Mouse (Mus musculus): ENCODE results near the gene Rasl11b. TPM values are rescaled to one million over a fixed set of nuclear protein-coding genes. Genes with fewer than 3 reads are reported as not detected.

Rasl11b gene
- total and polyA plus RNA-seq, 2 experiments from 2014 or later = 7.2 to 17.1 TPM

GRCm38 (mm10) chr5:74168085-74168484 is 27.0 kb upstream of the Rasl11b start:
- WGBS = 88% methylated on average over 3 of the region's 3 CpGs
- Histone ChIP-seq H3K27me3 (ENCODE audit: insufficient read depth, low read length) (no peaks in the 10 kb centered on the region), H3K36me3 (ENCODE audit: insufficient read depth, low read length) (no peaks in the 10 kb centered on the region), H3K4me2 (ENCODE audit: low read depth, low read length) (no peak overlapping the region), H3K27ac (no peak overlapping the region), H3K4me1 (ENCODE audit: insufficient read depth, low read length) (no peaks in the 10 kb centered on the region), H3K9ac (replicated peaks; ENCODE audit: low read length) (no peak overlapping the region), H3K9me3 (ENCODE audit: low read length) (no peaks in the 10 kb centered on the region), H3K4me3 (ENCODE audit: low read length) (no peak overlapping the region)
- no peak for TF ChIP-seq CTCF (IDR thresholded peaks at IDR 0.05; ENCODE audit: low read depth)
- ATAC-seq (no peak), DNase-seq (ENCODE audit: low spot score) (no peak)

GRCm38 (mm10) chr5:74171768-74172167 is 23.3 kb upstream of the Rasl11b start:
- Histone ChIP-seq H3K4me3 (ENCODE audit: low read length) (no peak overlapping the region), H3K4me1 (ENCODE audit: insufficient read depth, low read length) (peaks cover 10% of the 10 kb centered on the region; the same call in 1 of the 2 replicates), H3K9ac (replicated peaks; ENCODE audit: low read length) (no peak overlapping the region), H3K4me2 (ENCODE audit: low read depth, low read length) (no peak overlapping the region), H3K36me3 (ENCODE audit: insufficient read depth, low read length) (no peaks in the 10 kb centered on the region), H3K27ac (no peak overlapping the region), H3K27me3 (ENCODE audit: insufficient read depth, low read length) (no peaks in the 10 kb centered on the region), H3K9me3 (ENCODE audit: low read length) (no peaks in the 10 kb centered on the region)
- 75% methylated on average over 9 of the region's 9 CpGs for WGBS
- no peak for ATAC-seq
- no peak for TF ChIP-seq CTCF (IDR thresholded peaks at IDR 0.05; ENCODE audit: low read depth)
- no peak for DNase-seq (ENCODE audit: low spot score)

GRCm38 (mm10) chr5:74172208-74172607 is 22.9 kb upstream of the Rasl11b start:
- WGBS = 68% methylated on average over 12 of the region's 12 CpGs
- no peak for TF ChIP-seq CTCF (IDR thresholded peaks at IDR 0.05; ENCODE audit: low read depth)
- no peak overlapping the region for H3K9ac ChIP-seq (replicated peaks; ENCODE audit: low read length)
- no peak overlapping the region for H3K4me3 ChIP-seq (ENCODE audit: low read length)
- H3K36me3 ChIP-seq (ENCODE audit: insufficient read depth, low read length) = no peaks in the 10 kb centered on the region
- no peak overlapping the region for H3K4me2 ChIP-seq (ENCODE audit: low read depth, low read length)
- ATAC-seq (peak; percentile 44; the same call in 1 of the 2 replicates), DNase-seq (ENCODE audit: low spot score) (no peak)
- H3K27me3 ChIP-seq (ENCODE audit: insufficient read depth, low read length) = no peaks in the 10 kb centered on the region
- H3K4me1 ChIP-seq (ENCODE audit: insufficient read depth, low read length) = peaks cover 10% of the 10 kb centered on the region; the same call in 1 of the 2 replicates
- H3K27ac ChIP-seq = no peak overlapping the region
- no peaks in the 10 kb centered on the region for H3K9me3 ChIP-seq (ENCODE audit: low read length)

GRCm38 (mm10) chr5:74173162-74173844 is 21.8 kb upstream of the Rasl11b start:
- no peak for TF ChIP-seq CTCF (IDR thresholded peaks at IDR 0.05; ENCODE audit: low read depth)
- H3K4me2 ChIP-seq (ENCODE audit: low read depth, low read length) = 0 out of 2 replicates have a peak overlapping the region, but pooled peaks have one; percentile 4
- no peaks in the 10 kb centered on the region for H3K36me3 ChIP-seq (ENCODE audit: insufficient read depth, low read length)
- DNase-seq (ENCODE audit: low spot score) (peak; percentile 49), ATAC-seq (peak; percentile 56)
- peaks cover 10% of the 10 kb centered on the region; the same call in 1 of the 2 replicates for H3K4me1 ChIP-seq (ENCODE audit: insufficient read depth, low read length)
- H3K4me3 ChIP-seq (ENCODE audit: low read length) = no peak overlapping the region
- no peaks in the 10 kb centered on the region for H3K9me3 ChIP-seq (ENCODE audit: low read length)
- H3K27me3 ChIP-seq (ENCODE audit: insufficient read depth, low read length) = no peaks in the 10 kb centered on the region
- H3K9ac ChIP-seq (replicated peaks; ENCODE audit: low read length) = no peak overlapping the region
- 0 out of 2 replicates have a peak overlapping the region, but pooled peaks have one; percentile 22 for H3K27ac ChIP-seq
- WGBS = 53% methylated on average over 18 of the region's 18 CpGs

GRCm38 (mm10) chr5:74175526-74176270 is 19.4 kb upstream of the Rasl11b start:
- Histone ChIP-seq H3K27me3 (ENCODE audit: insufficient read depth, low read length) (no peaks in the 10 kb centered on the region), H3K9me3 (ENCODE audit: low read length) (no peaks in the 10 kb centered on the region), H3K4me1 (ENCODE audit: insufficient read depth, low read length) (peaks cover 10% of the 10 kb centered on the region; the same call in 1 of the 2 replicates), H3K4me3 (ENCODE audit: low read length) (no peak overlapping the region), H3K27ac (peak overlapping the region; percentile 32; the same call in 1 of the 2 replicates), H3K9ac (replicated peaks; ENCODE audit: low read length) (no peak overlapping the region), H3K36me3 (ENCODE audit: insufficient read depth, low read length) (no peaks in the 10 kb centered on the region), H3K4me2 (ENCODE audit: low read depth, low read length) (no peak overlapping the region)
- WGBS = 37% methylated on average over 14 of the region's 14 CpGs
- ATAC-seq (peak; percentile 50), DNase-seq (ENCODE audit: low spot score) (peak; percentile 69)
- TF ChIP-seq CTCF (IDR thresholded peaks at IDR 0.05; ENCODE audit: low read depth) = peak; percentile 1; the same call in 1 of the 2 replicates

GRCm38 (mm10) chr5:74180216-74180615 is 14.9 kb upstream of the Rasl11b start:
- DNase-seq (ENCODE audit: low spot score) (no peak), ATAC-seq (no peak)

More at GRCm38 (mm10) chr5:74180216-74180615, 14.9 kb upstream of the Rasl11b start:
- Histone ChIP-seq H3K36me3 (ENCODE audit: insufficient read depth, low read length) (no peaks in the 10 kb centered on the region), H3K27me3 (ENCODE audit: insufficient read depth, low read length) (no peaks in the 10 kb centered on the region), H3K4me3 (ENCODE audit: low read length) (no peak overlapping the region), H3K4me1 (ENCODE audit: insufficient read depth, low read length) (peaks cover 4% of the 10 kb centered on the region; the same call in 1 of the 2 replicates), H3K9ac (replicated peaks; ENCODE audit: low read length) (no peak overlapping the region), H3K9me3 (ENCODE audit: low read length) (no peaks in the 10 kb centered on the region), H3K4me2 (ENCODE audit: low read depth, low read length) (no peak overlapping the region), H3K27ac (no peak overlapping the region)
- TF ChIP-seq CTCF (IDR thresholded peaks at IDR 0.05; ENCODE audit: low read depth) = no peak
- WGBS = 25% methylated on average over 10 of the region's 10 CpGs

Data from hindbrain, postnatal 0 days (tissue).